Mouse (Mus musculus) neural tube, embryonic 13.5 days (tissue): ENCODE results near the gene Tbata. TPM values are rescaled to one million over a fixed set of nuclear protein-coding genes. Genes with fewer than 3 reads are reported as not detected.

Experiments used
- ATAC-seq: fragments of 200-750 bp; cut with Nextera tagmentation; 2 replicates; pipeline ENCODE4 v1.8.0; 2017; ENCODE audit warnings: low read depth, mild to moderate bottlenecking, moderate TSS enrichment, moderate library complexity
- H3K27ac ChIP-seq: fragments of 300-500 bp; sonication (generic); replicated peaks from 2 replicates; pipeline ENCODE4 v1.5.1; 2015; ENCODE audit warnings: moderate library complexity, mild to moderate bottlenecking, inconsistent platforms
- H3K27me3 ChIP-seq: fragments of 300-500 bp; sonication (generic); 2 replicates; pipeline ENCODE4 v1.6.1; 2015; ENCODE audit warnings: mild to moderate bottlenecking, inconsistent platforms
- H3K36me3 ChIP-seq: fragments of 300-500 bp; sonication (generic); 2 replicates; pipeline ENCODE4 v1.6.1; 2015; ENCODE audit warnings: mild to moderate bottlenecking, inconsistent platforms
- H3K4me1 ChIP-seq: fragments of 300-500 bp; sonication (generic); replicated peaks from 2 replicates; pipeline ENCODE4 v1.6.1; 2015; ENCODE audit warnings: inconsistent platforms
- H3K4me2 ChIP-seq: fragments of 300-500 bp; sonication (generic); 2 replicates; pipeline ENCODE4 v1.6.1; 2015; ENCODE audit warnings: inconsistent platforms, mild to moderate bottlenecking, moderate library complexity
- H3K4me3 ChIP-seq: fragments of 300-500 bp; sonication (generic); 2 replicates; pipeline ENCODE4 v1.5.1; 2015; ENCODE audit warnings: mild to moderate bottlenecking, inconsistent platforms
- H3K9ac ChIP-seq: fragments of 300-500 bp; sonication (generic); 2 replicates; pipeline ENCODE4 v1.6.1; 2015; ENCODE audit warnings: moderate library complexity, mild to moderate bottlenecking, inconsistent platforms
- H3K9me3 ChIP-seq: fragments of 300-500 bp; sonication (generic); 2 replicates; pipeline ENCODE4 v1.6.1; 2016; ENCODE audit warnings: inconsistent platforms
- WGBS: fragments of 180-500 bp; shearing (Covaris S2); methylation state at CpG from one replicate; pipeline ENCODE4 v1.1.7; 2015; 5-methylcytosine and 5-hydroxymethylcytosine counted together
- polyA plus RNA-seq: library from polyadenylated mRNA; unstranded; fragments of >200 nt; fragmentation: Nextera tagmentation; extraction: Ambion mirVana; gene quantifications from 2 replicates; pipeline ENCODE4 v1.2.1, GENCODE M21; 2015

The Tbata gene
- polyA plus RNA-seq, result 0.14 TPM in 1 of 2 replicates, not detected in the other

DNA sequence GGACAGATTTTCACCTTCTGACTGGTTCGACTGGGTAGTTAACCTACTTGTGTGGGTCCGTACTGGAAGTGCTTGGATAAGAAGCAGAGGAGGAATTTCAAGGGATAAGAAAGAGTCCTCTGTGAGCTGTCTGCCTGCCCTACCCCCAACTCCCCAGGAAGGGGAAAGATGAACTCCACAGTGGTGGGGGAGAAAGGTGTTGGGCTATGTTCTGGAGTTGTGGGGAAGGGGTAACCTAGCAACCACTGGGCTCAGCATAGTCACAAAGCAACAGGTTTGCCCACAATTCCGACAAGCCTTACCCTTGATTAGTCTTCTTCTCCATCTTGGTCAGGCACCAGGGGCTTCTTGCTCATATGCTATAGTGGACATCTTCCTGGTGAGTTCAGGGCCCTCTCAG, at the start of gene Tbata:
Gene Tbata (plus strand): TSS at position 301 of the 400 bp plus-strand sequence.
- no peak for ATAC-seq
- Histone ChIP-seq H3K4me1 (peaks cover 5% of the 10 kb centered on the region), H3K27me3 (peaks cover 11% of the 10 kb centered on the region), H3K4me2 (no peak within 1 kb of the TSS), H3K4me3 (no peak within 1 kb of the TSS), H3K27ac (no peak within 1 kb of the TSS), H3K9me3 (no peaks in the 10 kb centered on the region), H3K9ac (no peak within 1 kb of the TSS), H3K36me3 (no peaks in the 10 kb centered on the region)
- WGBS, result 77% methylated on average over 3 of the region's 3 CpGs

DNA sequence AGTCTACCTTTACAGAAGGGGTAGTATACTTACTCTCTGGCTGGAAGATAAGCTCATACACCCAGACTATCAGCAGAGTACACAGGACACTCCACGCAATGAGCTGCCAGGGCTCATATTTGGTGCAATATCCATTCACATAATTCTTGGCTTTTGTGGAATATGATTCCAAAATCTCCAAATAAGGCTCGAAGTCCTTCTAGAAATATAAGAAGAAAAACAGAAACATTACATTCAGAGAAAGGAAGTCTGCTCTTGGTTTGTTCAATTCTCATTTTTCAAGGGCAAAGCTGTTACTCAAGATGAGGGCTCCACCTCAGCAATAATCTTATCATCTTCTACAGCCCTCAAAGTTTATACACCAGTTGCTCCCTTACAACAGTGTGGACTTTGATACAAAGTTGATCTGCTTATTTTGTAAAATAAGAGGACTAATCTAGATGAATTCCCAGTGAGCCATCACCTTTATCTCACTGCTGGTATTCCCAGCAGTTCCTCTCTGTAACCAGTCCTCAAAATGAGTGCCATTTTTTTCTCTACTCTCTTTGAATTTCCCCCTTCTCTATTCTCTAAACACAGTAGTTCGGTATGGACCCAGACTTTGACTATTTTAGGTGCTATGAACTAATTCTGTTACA, 48.4 kb upstream of the Tbata start:
- Histone ChIP-seq H3K27me3 (no peaks in the 10 kb centered on the region), H3K9me3 (no peaks in the 10 kb centered on the region), H3K27ac (no peak overlapping the region), H3K9ac (no peak overlapping the region), H3K4me1 (no peaks in the 10 kb centered on the region), H3K4me2 (no peak overlapping the region), H3K4me3 (no peak overlapping the region), H3K36me3 (peaks cover 28% of the 10 kb centered on the region)
- no peak for ATAC-seq
- 95% methylated on average over 3 of the region's 3 CpGs for WGBS

DNA sequence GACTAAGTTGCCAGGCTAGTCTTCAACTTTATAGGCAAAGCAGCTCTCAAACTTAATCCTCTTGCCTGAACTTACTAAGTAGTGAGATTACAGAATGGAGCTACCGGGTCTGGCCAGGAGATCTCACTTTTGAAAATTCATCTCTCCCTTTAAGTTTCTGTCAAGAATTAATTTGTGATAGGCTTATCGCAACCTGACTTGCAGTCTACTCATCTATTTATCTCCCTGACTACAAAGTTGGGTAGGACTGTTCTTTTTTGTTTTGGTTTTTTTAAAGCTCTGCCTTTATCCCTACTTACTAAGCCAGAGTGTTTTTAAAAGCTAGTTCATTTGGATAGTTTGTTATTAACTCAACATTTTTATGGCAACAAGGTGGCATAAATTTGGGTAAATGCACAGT, 47.3 kb upstream of the Tbata start:
- ATAC-seq, result no peak
- Histone ChIP-seq H3K4me1 (no peaks in the 10 kb centered on the region), H3K4me3 (no peak overlapping the region), H3K9ac (no peak overlapping the region), H3K27me3 (no peaks in the 10 kb centered on the region), H3K27ac (no peak overlapping the region), H3K4me2 (no peak overlapping the region), H3K36me3 (peaks cover 22% of the 10 kb centered on the region), H3K9me3 (no peaks in the 10 kb centered on the region)
- 95% methylated on average over 2 of the region's 2 CpGs for WGBS

DNA sequence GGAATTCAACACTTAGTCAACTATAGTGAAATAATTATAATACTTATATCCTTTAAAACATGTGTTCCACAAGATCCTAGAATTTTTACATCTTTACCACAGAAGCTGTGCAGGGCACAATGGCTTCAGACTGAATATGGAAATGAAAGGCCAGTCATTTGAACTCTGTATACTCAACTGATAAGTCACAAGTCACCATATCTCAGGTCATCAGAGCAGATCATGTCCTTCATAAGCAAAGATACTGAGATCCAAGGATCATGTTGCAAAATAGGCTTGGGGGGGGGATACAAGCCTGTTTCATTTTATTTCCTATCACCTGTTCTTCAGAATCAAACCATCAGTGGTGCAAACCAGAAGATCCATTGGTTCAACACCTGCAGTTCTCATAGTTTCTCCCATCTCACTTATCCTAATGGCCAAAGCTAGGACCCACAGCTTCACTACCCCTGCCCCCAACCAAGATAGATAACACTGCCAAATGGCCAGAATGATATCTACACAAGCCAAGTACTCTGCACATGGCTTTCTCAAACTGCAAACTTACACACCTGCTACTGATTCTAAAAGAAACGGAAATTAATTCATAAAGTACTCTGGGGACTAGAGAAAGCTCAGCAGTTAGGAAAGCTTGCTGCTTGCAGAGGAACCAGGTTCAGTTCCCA, 42.9 kb upstream of the Tbata start:
- Histone ChIP-seq H3K4me3 (no peak overlapping the region), H3K27me3 (no peaks in the 10 kb centered on the region), H3K36me3 (peaks cover 20% of the 10 kb centered on the region), H3K27ac (no peak overlapping the region), H3K9me3 (no peaks in the 10 kb centered on the region), H3K9ac (no peak overlapping the region), H3K4me1 (no peaks in the 10 kb centered on the region), H3K4me2 (no peak overlapping the region)
- ATAC-seq, result no peak
- WGBS, result 98% methylated on average over 1 of the region's 1 CpGs

DNA sequence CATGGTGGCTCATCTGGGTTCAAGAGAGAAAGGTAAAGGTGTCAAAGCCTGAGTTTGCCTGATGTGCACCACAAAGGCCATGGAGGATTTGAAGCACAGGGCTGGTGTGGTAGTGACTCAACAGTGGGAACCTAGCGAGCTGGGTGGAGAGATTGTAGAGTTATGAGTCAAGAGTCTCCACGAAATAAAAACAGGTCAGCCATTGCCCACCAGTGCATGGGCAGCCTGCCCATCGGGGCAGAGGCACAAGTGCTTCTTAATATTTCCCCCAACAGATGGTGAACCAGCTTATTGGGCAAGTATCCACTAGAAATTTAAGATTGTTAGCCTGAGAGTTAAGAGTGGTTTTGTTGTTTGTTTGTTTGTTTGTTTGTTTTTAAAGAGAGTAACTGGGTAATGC, 40.8 kb upstream of the Tbata start:
- Histone ChIP-seq H3K4me1 (no peaks in the 10 kb centered on the region; the same call in 1 of the 2 replicates), H3K9ac (no peak overlapping the region), H3K36me3 (peaks cover 20% of the 10 kb centered on the region), H3K9me3 (no peaks in the 10 kb centered on the region), H3K4me3 (no peak overlapping the region), H3K4me2 (no peak overlapping the region), H3K27ac (no peak overlapping the region), H3K27me3 (no peaks in the 10 kb centered on the region)
- no peak for ATAC-seq
- WGBS, result 84% methylated on average over 3 of the region's 3 CpGs

DNA sequence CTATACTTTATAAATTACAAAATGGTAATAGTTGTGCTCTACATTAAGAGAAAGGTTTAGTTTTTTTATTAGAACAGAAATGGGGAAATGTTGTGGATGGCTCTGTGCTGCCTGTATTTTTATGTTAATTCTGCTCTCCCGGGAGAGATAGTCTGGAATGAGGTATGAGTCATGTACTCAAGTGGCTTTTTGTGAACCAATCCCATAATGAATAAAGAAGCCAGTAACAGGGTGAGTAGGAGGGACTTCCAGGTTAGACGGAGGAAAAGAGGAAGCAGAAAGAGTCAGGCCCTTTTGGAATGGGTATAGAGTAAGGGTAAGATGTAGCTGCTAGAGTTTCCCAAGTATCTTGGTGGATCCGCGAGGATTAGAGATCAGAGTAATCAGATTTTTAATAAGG, 37.7 kb upstream of the Tbata start:
- Histone ChIP-seq H3K9ac (no peak overlapping the region), H3K27me3 (no peaks in the 10 kb centered on the region), H3K36me3 (peaks cover 24% of the 10 kb centered on the region), H3K4me2 (no peak overlapping the region), H3K4me3 (no peak overlapping the region), H3K9me3 (no peaks in the 10 kb centered on the region), H3K27ac (no peak overlapping the region), H3K4me1 (no peaks in the 10 kb centered on the region; the same call in 1 of the 2 replicates)
- ATAC-seq, result no peak
- 77% methylated on average over 4 of the region's 4 CpGs for WGBS

DNA sequence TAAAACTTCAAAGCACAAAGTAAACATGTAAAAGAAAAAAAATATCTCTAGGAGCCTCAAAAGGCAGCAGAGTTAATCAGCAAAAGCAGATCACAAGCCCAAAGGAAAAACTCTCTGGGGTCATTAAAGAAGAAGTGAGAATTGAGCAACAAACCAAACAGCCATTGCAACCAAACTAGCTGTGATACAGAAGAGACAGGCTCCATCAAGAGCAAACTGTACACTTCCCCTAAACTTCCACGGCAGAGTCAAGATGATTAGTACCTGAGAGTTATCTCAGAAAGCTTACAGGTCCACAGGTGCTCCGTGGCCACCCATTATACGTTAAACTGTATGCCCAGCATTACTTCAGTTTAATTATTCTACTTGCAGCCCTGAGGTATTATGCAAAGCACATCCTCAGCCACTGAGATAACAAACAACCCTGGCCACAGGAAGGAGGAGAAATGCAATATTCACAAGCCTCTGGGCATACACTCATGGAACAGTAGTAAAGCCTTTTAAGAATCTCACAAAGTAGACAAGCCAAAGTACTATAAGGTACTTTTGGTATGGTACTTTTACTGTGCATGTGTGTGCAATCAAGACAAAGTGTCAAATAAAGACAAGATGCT, 36.4 kb upstream of the Tbata start:
- Histone ChIP-seq H3K4me1 (no peaks in the 10 kb centered on the region; the same call in 1 of the 2 replicates), H3K36me3 (peaks cover 28% of the 10 kb centered on the region), H3K4me3 (no peak overlapping the region), H3K27ac (no peak overlapping the region), H3K9ac (no peak overlapping the region), H3K27me3 (no peaks in the 10 kb centered on the region), H3K4me2 (no peak overlapping the region), H3K9me3 (no peaks in the 10 kb centered on the region)
- no peak for ATAC-seq
- WGBS, result 76% methylated on average over 3 of the region's 3 CpGs

DNA sequence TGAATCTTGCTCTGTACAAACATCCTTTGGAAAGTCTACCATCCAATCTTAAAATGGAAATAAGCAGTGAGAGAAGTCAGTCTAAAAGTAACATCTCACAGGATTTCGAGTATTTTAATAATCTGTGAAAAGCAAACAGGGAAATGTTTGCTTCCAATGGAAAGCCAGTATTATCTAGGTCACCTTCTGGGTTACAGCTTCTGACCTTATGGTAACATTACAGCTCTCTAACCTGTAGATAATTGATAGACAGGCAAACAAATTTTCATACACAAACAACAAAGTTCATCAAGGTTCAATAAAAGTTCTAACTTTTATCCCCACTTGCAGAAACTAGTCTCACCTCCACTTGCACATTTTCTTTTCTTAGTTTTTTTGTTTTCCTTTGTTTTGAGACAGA, 34.2 kb upstream of the Tbata start:
- Histone ChIP-seq H3K27ac (no peak overlapping the region), H3K4me3 (no peak overlapping the region), H3K36me3 (peaks cover 23% of the 10 kb centered on the region; the same call in 1 of the 2 replicates), H3K4me2 (no peak overlapping the region), H3K9ac (no peak overlapping the region), H3K27me3 (no peaks in the 10 kb centered on the region), H3K9me3 (no peaks in the 10 kb centered on the region), H3K4me1 (no peaks in the 10 kb centered on the region; the same call in 1 of the 2 replicates)
- 83% methylated on average over 1 of the region's 1 CpGs for WGBS
- no peak for ATAC-seq

DNA sequence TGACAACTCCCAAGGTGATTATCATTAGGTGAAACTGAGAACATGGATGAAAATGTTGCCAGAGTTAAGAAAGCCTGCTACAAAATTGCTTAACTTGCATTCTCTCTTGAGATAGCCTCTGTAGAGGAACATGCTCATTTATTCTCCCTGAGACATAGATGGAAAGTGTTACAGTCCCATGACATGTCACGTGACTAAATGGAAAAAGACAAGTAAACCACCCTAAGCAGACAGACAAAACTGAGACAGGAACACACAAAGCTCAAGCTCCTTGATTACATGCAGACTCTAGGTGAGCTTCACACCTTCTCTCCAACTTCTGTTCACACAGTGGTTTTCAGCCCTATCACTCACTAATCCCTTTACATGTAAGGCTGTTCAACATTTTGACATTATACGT, 28.4 kb upstream of the Tbata start:
- Histone ChIP-seq H3K4me1 (peaks cover 13% of the 10 kb centered on the region), H3K27ac (no peak overlapping the region), H3K36me3 (peaks cover 17% of the 10 kb centered on the region; the same call in 1 of the 2 replicates), H3K4me3 (no peak overlapping the region), H3K9me3 (no peaks in the 10 kb centered on the region), H3K27me3 (no peaks in the 10 kb centered on the region), H3K4me2 (no peak overlapping the region), H3K9ac (no peak overlapping the region)
- no peak for ATAC-seq
- WGBS, result 94% methylated on average over 2 of the region's 2 CpGs

DNA sequence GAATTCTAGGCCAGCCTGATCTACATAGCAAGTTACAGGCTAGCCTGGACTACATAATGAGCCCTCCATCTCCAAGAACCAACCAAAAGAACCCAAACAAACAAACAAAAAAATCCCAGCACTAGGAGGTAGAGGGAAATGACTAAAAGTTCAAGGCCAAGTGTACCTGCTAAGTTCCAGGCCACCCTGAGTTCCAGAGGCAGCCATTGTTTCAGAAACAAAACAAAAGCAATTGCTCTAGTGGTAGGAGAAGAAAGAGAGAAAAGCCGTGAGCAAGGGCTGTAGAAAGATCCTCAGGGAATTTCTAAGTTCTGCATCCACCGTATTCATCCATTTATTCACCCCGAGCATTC, 26.0 kb upstream of the Tbata start:
- peak overlapping the region; percentile 87 for H3K4me2 ChIP-seq
- 0% methylated on average over 3 of the region's 3 CpGs for WGBS
- peak overlapping the region; percentile 96 for H3K27ac ChIP-seq
- H3K9ac ChIP-seq, result peak overlapping the region; percentile 95
- ATAC-seq, result no peak
- peak overlapping the region; percentile 80 for H3K4me3 ChIP-seq
- H3K36me3 ChIP-seq, result 0 out of 2 replicates have a peak, but pooled peaks cover 10% of the 10 kb centered on the region
- H3K9me3 ChIP-seq, result no peaks in the 10 kb centered on the region
- no peaks in the 10 kb centered on the region for H3K27me3 ChIP-seq
- H3K4me1 ChIP-seq, result peaks cover 13% of the 10 kb centered on the region

DNA sequence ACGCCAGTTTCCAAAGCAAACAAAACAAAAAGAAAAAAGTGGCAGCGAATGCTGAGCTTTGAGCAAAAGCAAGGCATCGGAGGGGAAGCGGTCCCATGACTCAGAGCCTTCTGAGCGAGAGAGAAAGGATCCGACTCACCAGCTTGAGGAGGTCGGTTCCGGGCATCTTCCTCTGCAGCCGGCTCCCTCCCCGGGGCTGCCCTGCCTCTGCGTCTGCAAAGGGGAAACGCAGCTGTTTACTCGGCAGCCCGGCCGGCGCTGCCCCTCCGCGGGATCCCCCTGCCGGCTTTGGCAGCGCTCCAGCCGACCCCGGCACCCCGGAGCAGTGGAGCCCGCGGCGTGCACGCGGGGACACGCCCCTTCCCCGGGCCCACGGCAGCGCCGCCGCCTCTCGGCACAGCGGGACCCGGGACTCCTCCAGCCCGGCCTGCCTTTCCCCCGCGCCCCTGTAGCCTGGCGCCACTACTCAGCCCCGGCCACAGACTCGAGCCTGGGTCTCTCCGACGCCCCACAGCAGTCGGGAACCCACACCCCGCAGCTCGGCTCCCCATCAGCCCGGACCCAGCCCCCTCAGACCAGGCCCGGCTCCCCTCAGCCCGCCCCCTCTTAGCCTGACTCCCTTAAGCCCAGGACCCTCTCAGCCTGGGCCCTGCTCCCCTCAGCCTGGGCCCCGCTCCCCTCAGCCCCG, 25.5 kb upstream of the Tbata start:
- peak overlapping the region; percentile 80 for H3K4me3 ChIP-seq
- H3K9ac ChIP-seq, result peak overlapping the region; percentile 95
- under 1% methylated on average over 53 of the region's 53 CpGs for WGBS
- H3K4me2 ChIP-seq, result peak overlapping the region; percentile 87
- no peaks in the 10 kb centered on the region for H3K9me3 ChIP-seq
- H3K4me1 ChIP-seq, result peaks cover 13% of the 10 kb centered on the region
- no peaks in the 10 kb centered on the region for H3K27me3 ChIP-seq
- ATAC-seq, result peak; percentile 75
- 0 out of 2 replicates have a peak, but pooled peaks cover 5% of the 10 kb centered on the region for H3K36me3 ChIP-seq
- peak overlapping the region; percentile 96 for H3K27ac ChIP-seq

DNA sequence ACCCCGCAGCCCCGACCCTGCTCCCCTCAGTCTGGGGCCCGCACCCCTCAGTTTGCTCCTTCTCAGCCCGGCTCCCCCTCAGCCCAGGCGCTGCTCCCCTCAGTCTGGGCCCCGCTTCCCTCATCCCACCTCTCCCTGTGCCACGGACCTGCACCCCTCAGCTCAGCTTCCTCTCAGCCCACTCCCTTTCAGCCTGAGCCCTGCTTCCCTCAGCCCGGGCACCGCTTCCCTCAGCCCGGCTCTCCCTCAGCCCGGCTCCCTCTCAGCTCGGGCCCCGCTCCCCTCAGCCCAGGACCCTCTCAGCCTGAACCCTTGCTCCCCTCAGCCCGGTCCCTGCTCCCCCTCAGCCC, 25.0 kb upstream of the Tbata start:
- H3K27ac ChIP-seq, result peak overlapping the region; percentile 96
- no peaks in the 10 kb centered on the region for H3K9me3 ChIP-seq
- peak overlapping the region; percentile 87 for H3K4me2 ChIP-seq
- peaks cover 13% of the 10 kb centered on the region for H3K4me1 ChIP-seq
- peak overlapping the region; percentile 80 for H3K4me3 ChIP-seq
- WGBS, result 1% methylated on average over 10 of the region's 14 CpGs
- H3K9ac ChIP-seq, result peak overlapping the region; percentile 95
- no peaks in the 10 kb centered on the region for H3K27me3 ChIP-seq
- ATAC-seq, result peak; percentile 79
- H3K36me3 ChIP-seq, result 0 out of 2 replicates have a peak, but pooled peaks cover 5% of the 10 kb centered on the region
